Mouse (Mus musculus): ENCODE results near the gene Hcar1.

Gene Hcar1

DNA sequence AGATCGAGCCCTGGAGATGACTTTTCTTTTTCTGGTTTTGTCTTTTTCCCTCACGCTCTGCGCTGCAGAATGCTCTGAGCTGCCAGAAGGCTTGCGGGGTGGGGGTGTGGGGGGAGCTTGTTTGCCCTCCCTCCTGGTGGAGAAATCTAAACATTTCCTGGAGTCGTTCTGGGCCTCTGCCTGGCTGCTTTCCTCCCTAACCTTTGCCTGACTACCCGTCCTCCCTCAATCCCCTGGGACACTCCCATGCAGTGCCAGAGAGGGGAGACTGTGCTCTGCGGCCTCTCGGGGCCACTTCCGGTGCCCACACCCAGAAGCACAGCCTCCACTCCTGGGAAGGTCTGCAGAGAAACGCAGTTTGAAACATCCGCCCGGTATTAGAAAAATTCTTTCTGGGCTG is at the start of gene Hcar1:
Hcar1 (minus strand) TSS at position 93 of the 400 bp plus-strand sequence.
- DNase-seq (ENCODE audit: low read depth, low spot score): peak; percentile 18

GRCm38 (mm10) chr5:123927118-123927517 is 47.3 kb upstream of the Hcar1 start, which contains the start of gene Gm43518:
TSS of gene Gm43518 (plus strand) at chr5:123927418.
- DNase-seq (ENCODE audit: low read depth, low spot score): no peak

DNA sequence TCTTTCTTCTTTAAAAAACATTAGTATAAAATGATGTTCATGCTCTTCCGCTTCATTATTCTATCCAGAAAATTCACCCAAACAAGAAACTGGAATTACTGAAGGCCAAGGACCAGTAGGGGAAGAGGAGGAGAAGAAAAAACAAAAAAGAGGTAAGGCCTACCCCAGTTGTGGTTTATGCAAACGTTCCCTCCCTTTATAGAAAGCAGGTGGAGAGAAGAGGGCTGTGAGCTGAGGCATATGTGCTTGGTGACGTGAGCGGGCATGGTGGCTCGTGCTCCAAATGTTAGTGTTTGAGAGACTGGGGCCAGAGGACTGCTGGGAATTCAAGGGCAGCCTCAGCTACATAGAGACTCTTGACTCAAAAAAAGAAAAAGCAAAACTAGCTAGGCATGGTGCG is 42.3 kb upstream of the Hcar1 start:
- no peak for DNase-seq (ENCODE audit: low read depth, low spot score)

GRCm38 (mm10) chr5:123914852-123915251 is 35.0 kb upstream of the Hcar1 start:
- DNase-seq (ENCODE audit: low read depth, low spot score): no peak

DNA sequence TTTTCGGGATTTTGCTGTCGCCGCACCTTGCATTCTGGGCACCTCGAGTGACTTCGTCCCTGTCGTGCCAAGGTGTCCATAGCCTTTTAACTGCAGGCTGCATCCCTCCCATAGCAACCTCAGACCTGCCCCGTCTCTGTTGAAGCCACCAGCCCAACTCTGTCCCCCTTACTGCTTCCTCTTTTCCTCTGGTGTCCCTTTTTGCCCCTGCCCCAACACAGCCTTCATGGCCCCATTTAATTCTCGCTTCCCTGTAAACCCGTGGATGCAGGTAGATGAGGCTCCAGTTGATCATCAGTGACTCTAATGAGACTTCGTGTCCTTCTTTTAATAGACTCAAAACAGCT is 27.8 kb upstream of the Hcar1 start:
- DNase-seq (ENCODE audit: low read depth, low spot score): no peak

DNA sequence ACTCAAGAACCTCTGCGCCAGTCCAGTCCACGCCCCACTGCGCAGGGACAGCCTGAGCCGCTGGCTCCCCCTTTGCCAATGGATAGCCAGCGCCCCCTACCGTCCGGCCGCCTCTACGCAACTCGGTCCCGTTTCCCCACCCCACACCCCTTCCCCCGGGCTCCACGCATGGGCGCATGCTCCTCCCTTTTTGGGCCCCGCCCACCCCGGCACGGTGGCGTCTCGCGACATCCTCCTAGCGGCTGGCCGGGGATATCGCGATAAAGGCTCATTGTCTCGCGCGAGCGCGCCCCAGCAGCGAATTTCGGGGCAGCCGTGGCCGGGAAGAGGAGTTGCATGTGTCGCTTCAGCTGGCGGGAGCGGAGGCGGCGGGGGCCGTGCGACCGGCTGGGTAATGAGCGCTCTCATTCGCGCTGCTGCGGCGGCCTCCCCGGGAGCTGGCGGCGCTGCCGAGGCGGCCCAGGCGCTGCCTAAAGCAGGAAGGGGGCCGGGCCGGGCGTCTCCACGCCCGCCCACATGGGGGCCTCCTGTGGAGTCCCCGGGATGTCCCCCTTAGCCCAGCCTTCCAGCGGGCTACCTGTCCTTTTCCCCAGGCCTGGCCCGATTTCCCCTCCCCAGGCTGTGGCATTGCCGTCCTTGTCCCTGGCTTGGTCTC is 27.3 kb upstream of the Hcar1 start, which contains the start of gene Denr:
Denr (plus strand) TSS at position 200 of the 655 bp plus-strand sequence.
- peak; percentile 98 for DNase-seq (ENCODE audit: low read depth, low spot score)

DNA sequence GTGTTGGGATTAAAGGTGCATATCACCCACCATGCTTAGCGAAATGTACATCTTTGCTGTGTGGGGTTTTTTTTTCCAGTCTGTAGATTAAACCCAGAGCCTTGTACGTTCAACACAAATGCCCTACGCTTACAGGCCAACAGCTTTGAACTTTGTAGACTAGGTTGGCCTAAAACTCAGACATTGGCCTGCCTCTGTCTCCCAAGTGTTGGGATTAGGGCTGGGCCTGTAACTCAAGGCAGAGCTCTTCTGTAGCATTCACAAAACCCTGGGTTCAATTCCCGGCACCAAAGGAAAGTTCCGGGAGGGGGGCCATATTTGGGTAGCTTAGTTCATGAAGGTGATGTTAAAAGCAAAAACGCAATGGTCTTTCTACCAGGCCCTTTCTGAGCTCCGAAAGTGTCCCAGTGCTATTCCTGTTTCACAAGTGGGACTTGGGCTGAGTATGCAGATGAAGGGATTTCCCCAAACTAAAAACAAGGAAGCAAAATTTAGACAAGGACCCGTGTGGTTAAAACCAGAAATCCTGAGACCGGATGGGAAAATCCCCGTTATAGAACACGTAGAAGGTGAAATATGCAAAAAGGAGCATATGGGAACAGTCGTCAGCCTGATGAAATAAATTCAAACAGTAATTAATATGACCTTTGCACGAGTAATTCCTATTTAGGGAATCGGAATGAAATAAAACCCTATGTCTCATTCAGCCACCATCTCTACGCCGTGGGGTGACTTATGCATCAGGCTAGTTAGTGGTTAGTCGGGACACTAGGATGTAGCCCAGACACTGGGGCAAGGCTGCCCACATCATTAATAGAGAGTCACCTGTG is 26.5 kb upstream of the Hcar1 start:
- DNase-seq (ENCODE audit: low read depth, low spot score): no peak

DNA sequence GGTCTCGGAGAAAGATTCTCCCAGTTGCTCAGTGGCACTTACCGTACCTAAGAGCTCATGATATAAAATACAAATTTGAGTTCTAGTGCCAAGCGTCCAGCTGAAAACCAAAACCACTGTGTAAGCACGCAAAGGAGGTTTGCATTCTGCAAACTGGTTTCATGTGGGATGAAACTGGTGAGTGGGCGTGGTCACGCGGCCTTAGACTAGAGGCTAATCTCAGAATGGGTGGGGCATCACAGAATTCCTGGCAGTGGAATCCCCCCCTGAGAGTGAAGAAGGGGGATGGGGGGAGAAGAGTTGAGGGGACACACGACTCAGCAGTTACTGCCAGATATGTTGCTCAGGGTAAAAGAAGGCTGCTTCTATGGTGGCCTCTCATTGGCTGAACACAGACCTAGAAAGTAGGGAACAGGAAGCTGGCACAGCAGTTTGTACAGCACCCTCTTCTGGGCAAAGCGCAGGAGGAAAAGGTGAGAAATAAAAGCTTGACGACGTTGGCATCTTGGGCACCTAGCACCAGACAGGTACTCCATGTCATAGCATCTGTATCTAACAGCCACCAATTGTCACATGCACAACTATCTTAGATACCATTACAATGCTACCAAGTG is 24.3 kb upstream of the Hcar1 start:
- DNase-seq (ENCODE audit: low read depth, low spot score): peak; percentile 52

DNA sequence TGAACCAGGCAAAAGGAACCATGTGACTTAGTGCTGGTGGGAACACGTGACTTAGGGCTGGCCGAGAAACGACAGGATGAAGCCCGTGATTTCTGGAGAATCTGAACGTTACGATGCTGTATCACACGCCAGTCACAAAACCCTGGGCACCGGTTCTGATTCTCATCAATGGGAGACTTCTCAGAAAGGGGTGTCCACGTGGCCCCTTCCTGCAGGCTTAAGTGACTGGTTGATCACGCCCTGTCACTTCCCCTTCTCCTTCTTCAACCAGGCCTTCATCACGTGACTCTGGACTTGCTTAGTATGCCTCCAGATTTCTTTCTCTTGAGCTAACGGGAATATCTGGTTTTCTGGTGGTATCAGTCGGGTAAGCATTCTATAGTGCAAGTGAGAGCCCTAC is 17.5 kb upstream of the Hcar1 start:
- DNase-seq (ENCODE audit: low read depth, low spot score): no peak

DNA sequence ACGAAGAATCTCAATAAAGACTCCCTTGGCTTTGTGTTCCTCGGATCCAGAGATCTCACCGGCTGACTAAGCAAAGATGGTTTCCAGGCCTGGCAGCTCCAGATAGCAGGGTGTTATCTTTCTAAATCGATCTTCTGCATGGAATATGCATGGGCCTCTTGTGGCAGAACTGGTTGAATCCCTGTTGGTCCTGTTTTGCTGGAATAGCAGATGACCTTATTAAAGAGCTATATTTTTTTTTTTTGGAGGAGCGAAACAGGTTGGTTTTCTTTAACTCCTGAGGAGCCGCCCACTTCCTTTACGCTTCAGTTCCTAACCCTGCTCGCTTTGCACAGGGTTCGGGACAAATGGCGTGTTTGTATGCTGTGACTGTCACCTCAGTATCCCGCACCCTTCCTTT is 16.6 kb upstream of the Hcar1 start:
- no peak for DNase-seq (ENCODE audit: low read depth, low spot score)

GRCm38 (mm10) chr5:123893520-123893919 is 13.7 kb upstream of the Hcar1 start:
- DNase-seq (ENCODE audit: low read depth, low spot score): no peak

- peak; percentile 55 for DNase-seq (ENCODE audit: low read depth, low spot score)
Observed at GRCm38 (mm10) chr5:123891669-123892068, 11.8 kb upstream of the Hcar1 start.

- no peak for DNase-seq (ENCODE audit: low read depth, low spot score)
Observed at GRCm38 (mm10) chr5:123890987-123891386, 11.2 kb upstream of the Hcar1 start.

DNA sequence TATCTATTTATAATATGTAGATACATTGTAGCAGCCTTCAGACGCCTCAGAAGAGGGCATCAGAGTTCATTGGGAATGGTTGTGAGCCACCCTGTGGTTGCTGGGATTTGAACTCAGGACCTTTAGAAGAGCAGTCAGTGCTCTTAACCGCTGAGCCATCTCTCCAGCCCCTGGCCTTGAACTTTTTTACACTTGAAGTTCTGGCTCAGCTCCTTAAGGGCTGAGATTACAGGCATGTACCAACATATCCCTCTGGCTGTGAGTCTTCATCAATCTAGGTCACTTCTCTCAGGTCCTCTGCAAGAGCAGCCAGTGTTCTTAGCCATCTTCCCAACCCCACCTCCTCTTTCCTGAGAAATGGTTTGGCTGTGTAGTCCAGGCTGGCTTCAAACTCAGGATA is 10.5 kb upstream of the Hcar1 start:
- DNase-seq (ENCODE audit: low read depth, low spot score): no peak

DNA sequence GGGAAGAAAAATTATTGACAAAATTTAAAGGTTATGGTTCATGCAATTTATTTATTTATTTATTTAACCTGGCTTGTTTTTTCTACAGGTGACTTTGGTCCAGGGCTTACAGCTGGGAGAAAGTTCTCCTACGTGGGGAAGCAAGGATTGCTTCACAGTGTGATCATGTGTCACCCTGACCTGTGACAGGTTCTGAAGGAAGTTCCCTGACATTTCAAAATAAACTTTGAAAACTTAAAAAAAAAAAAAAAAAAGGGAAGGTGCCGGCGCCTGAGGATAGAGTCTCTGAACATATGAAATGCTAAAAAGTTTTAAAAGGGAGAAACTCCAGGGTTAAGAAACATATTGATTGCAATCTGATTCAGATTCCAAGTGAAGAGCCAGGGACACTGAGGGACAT is 6.5 kb upstream of the Hcar1 start:
- DNase-seq (ENCODE audit: low read depth, low spot score): no peak

GRCm38 (mm10) chr5:123884332-123884731 is 4.5 kb upstream of the Hcar1 start:
- no peak for DNase-seq (ENCODE audit: low read depth, low spot score)

DNA sequence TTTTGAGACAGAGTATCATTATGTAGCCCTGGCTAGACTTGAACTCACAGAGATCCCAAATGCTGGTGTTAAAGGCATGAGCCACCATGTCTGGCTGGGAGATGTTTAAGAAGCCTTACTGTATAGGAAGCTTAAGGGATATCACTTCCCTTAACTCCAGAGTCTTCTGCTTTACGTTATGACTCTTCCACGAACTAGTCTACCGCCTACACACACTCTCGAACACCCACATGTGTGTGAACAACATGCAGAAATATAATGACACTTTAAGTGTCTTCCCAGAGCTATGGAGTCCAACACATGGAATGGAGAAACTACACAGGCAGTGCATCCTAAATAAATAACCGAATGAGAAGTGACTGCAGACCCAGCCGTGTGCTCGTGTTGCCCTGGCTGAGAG is 4.1 kb upstream of the Hcar1 start:
- no peak for DNase-seq (ENCODE audit: low read depth, low spot score)

DNA sequence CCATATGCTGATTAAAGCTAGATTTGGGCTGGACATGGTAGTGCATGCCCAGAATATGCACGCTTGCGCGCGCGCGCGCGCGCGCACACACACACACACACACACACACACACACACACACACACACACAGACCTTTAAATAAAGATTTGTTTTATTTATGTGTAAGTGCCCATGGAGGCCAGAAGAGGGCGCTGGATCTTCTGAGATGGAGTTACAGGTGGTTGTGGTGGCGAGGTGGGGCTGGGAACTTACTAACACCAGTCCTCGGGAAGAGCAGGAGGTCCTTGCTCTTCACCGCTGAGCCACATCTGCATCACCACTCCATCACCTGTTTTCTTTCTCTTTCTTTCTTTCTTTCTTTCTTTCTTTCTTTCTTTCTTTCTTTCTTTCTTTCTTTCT is 958 bp upstream of the Hcar1 start:
- DNase-seq (ENCODE audit: low read depth, low spot score): peak; percentile 66

- DNase-seq (ENCODE audit: low read depth, low spot score): no peak
Observed at GRCm38 (mm10) chr5:123878056-123878455, 1.8 kb downstream of the Hcar1 start.

GRCm38 (mm10) chr5:123874177-123874576 is 5.6 kb downstream of the Hcar1 start:
- no peak for DNase-seq (ENCODE audit: low read depth, low spot score)

GRCm38 (mm10) chr5:123869615-123870014 is 10.2 kb downstream of the Hcar1 start:
- DNase-seq (ENCODE audit: low read depth, low spot score): no peak

GRCm38 (mm10) chr5:123866457-123866856 is 13.4 kb downstream of the Hcar1 start:
- DNase-seq (ENCODE audit: low read depth, low spot score): no peak

- no peak for DNase-seq (ENCODE audit: low read depth, low spot score)
Observed at GRCm38 (mm10) chr5:123865365-123865764, 14.5 kb downstream of the Hcar1 start, which contains the start of gene Hcar2. TSS of gene Hcar2 (minus strand) at chr5:123865499.
